Mouse (Mus musculus) bone marrow macrophage, adult 2 months (primary cell): ENCODE data around the gene Rbm48.

ENCODE experiments used
- CTCF ChIP-seq: IDR thresholded peaks from 2 replicates; pipeline ENCODE4 v1.5.1; 2012; ENCODE audit warnings: low read depth, mild to moderate bottlenecking, low read length, moderate library complexity
- POLR2A ChIP-seq: IDR thresholded peaks from 2 replicates; pipeline ENCODE4 v1.6.1; 2012; ENCODE audit warnings: mild to moderate bottlenecking, low read depth, low read length, borderline replicate concordance

DNA sequence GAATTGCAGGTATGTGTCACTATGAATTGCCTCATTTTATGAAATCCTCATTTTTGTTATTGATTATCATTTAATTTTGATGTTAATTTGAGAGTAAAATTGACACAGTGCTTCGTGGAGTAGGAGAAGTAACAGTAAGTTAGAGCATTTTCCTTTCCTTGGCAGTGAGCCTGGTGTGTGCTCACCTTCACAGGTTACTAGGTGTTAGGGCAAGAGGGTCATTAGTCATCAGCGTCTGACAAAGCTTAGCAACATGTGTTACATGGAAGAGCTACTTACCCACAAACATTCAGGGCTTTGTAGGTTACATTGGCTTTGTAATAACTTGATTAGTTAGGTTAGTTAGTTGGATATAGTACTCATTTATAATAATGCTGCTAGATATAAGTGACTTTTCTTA lies 42.2 kb downstream of the Rbm48 start:
- TF ChIP-seq POLR2A (no peak), CTCF (no peak)
